Mouse (Mus musculus) kidney, postnatal 14 days (tissue): Measurements from ENCODE around the gene Rptor.

Experiments used
- DNase-seq: peaks from one replicate; pipeline ENCODE4 v3.0.0; 2022; ENCODE audit warnings: mixed read lengths

The Rptor gene

DNA sequence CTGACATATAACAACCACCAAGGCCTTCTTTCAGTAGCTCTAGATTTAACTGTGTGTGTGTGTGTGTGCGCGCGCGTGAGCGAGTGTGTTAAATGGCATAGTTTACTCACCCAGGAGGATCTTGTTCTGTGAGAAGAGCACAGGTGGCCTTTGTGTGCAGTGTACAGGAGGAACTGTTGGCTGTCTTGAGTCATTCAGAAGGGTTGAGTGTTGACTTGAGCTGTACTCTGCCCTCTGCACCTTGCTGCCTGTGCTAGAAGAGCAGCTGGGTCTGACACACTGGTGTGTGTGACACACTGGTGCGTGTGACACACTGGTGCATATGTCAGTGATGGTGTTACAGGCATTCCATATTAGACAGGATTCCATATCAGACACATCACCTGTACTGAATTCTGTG, 8.8 kb downstream of the Rptor start:
- no peak for DNase-seq

DNA sequence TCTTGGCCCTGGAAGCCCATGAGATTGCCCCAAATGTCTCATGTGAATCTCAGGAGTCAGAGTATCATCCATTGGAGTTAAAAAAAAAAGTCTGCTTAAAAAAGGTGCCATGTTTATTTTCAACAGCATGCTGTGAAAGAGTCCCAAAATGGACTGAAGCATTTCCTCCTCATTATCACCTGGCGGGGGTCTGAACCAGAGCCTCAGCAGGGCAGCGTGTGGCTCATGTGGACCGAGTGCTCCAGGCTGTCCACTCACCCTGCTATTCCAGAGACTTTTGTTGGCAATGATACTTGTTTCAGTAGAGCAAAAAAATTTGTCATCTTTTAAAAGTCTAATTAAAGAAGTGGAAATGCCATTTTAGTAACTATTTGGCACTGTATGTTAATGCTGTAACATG, 9.5 kb downstream of the Rptor start:
- no peak for DNase-seq

DNA sequence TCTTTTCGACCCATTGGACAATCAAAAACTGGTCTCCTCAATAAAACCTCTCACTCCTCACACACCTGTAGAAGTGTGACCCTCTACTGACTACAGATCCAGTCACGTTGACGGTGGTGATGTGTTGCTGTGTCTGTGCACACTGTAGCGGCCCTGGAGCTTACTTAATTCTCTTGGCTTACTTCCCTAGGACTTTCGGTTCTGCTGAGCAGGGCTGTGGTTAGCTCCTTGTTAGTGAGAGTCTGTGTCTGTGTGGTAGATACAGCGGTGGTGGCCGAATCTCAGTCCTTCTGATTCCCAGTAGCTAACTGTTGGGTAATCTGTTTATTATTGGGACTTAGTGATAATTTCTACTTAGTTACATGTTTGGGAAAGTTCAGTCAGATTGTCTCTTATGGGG, 12.4 kb downstream of the Rptor start:
- no peak for DNase-seq

DNA sequence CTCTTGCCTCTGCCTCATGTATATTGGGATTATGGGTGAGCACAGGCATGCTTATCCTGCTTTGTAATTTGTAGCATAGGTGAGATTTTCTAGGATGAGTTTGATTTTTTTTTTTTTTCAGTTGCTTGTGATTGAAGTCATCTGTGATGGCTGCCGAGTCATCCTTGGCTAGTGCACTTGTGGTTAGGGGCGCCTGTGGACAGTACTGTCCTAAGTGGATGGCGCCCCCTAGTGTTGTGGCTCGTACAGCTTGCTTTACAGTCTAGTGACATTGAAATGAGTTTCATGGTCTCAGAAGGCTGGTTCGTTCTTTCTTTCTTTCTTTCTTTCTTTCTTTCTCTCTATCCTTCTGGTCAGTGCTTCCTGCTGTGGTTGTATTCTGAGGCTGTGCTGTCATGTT, 16.1 kb downstream of the Rptor start:
- peak; percentile 19 for DNase-seq

DNA sequence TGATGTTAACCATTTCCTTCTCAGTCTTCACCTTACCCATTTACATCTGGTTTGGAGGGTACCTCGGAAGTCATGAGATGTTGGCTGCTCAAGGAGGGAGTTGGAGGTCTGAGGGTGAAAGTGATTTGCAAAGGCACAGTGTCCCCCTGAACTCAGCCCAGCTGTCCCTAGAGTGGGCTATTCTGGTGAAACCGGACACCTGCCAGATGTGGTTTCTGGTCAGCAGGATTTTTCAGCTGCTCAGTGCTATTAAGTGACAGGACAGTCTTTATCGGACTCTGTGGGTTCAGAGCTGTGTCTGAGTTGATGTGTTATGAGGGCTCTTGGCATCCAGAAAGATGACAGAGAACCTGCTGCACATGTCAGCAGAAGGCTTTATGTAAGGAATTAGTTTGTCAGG, 18.6 kb downstream of the Rptor start:
- DNase-seq = no peak

DNA sequence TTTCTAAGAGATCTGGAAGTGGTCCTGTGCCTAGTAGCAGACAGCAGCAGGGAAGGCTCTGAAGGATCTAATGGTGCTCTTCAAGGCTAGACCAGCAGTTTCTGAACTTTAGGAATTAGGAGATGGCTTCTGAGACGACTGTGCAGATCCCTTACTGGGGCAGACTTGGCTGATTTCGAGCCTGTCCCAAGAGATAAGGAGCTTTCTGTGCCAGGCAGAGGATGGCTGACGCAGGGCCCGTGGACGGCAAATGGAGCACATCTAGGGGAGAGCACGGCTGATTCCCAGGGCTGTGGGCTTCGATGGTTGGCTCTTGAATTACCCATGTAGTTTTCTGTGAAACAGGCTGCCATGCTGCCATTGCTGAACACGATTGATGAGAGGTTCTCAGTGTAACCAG, 21.1 kb downstream of the Rptor start:
- no peak for DNase-seq

DNA sequence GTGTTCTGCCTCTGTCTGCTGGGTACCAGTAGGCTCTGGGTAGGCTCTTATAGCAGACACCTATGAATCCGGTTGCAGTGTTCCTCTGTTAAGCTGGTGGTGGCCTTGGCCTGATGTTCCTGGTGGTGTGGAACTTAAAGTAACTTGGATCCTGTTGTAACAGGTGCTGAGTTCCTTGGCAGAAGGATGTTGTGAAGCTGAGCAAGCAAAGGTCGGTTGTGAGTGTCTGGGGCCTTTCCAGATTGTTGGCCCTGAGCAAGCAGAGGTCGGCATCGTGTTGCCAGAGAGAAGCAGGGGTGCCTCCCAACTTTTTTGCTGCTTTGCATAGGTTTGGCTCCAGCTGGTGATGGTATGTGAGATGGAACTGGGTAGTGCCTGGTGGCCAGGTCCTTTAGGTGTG, 21.7 kb downstream of the Rptor start:
- DNase-seq = peak; percentile 30

DNA sequence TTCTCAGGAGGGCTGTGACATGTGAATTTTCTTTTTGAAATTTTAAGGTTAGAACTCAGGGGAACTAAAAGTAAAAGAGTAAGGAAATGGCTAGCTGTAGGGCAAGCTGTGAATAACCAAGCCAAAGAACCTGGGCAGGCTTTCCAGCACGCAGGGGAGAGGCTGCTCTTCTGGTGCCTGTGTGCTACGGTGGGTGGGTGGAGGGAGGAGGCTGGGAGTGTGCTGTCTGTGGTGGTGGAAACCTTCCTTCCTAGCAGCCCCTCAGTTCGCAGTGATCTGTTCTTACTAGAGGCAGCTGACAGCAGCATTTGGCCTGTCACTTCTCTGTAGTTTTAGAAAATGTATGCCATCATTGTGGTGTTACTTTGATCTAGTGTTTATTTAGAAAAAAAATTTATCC, 22.2 kb downstream of the Rptor start:
- DNase-seq = no peak

DNA sequence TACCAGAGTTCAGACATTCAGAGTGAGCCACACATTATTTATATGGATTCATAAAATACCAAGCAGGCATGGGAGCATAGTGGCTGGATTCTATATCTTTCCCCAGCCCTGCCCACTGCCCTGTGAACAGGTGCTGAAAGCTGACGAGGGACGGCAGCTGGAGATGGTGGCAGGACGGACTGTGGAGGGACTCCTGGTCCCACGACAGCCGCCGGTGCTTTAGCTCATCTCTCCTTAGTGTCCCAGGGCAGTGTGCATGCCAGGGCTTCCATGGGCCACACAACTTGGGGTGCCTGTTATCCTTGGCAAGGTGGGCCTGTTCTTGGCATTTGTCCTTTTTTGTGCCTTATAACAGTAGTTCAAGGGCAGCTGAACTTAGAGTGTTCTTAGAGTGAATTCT, 22.8 kb downstream of the Rptor start:
- DNase-seq = no peak

DNA sequence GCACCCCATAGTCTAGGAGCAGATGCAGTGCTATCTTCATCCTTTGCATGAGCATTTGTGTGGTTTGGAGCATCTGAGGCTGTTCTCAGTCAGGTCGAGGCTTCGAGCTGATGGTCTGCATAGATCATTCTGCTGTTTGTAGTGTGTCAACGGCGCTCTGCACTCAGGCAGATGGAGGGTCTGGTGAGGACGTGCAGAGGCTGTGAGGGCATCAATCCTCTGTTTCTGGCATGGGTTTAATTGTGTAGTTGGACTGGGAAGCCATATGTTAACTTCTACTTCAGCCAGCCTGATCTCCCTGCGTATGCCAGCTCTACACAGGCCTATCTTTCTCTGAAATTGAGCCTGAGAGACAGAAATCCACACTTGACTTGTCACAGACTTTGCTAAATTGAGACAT, 23.2 kb downstream of the Rptor start:
- no peak for DNase-seq

DNA sequence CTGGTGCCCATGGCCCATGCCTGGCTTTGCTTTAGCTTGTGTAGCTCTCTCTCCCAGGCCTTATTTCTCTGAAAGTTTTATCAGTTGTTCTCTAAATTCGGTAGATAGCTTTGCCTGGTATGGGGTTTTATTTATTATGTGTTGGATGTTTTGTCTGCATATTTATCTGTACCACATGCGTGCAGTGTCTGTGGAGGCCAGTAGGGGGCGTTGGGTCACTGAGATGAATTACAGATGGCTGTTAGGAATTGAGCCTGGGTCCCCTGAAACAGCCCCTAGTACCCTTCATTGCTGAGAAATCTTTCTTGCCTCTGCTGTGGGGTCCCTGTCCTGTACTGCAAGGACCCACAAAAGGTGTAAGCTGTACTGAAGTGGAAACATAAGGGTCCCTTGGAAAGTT, 24.5 kb downstream of the Rptor start:
- DNase-seq = no peak

DNA sequence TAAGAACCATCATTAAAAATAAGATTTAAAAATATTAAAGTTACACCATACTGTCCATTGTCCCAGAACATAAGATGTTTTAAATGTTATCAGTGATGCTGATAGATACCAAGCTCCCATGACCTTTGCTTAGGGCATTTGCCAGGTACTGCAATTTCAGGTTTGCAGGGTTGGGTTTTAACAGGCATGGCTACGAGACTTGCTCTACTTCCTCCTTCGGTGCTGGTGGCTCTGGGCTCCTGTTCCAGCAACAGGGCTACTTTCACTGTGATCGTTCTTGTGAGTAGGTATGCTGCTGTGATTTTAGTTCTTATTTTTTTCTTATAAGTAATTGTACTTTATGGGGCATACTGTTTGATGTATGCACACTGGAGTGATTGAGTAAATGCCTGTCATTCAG, 26.4 kb downstream of the Rptor start:
- DNase-seq = no peak

DNA sequence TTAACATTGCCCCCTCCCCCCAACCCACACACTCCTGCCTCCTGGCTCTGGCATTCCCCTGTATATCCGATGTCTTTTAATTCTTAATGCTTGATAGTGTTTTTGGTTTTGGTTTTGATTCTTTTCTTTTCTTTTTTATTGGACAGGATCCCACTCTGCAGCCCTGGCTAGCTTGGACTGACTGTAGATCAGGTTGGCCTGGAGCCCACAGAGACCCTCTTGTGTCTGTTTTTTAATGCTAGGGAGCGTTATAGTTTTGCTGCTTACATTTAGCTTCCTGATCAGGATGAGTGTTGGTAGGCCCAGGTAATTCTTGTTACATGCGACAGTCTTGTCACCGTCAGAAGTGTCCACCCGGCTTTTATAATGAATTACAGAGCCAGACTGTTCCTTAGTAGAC, 27.6 kb downstream of the Rptor start:
- no peak for DNase-seq

DNA sequence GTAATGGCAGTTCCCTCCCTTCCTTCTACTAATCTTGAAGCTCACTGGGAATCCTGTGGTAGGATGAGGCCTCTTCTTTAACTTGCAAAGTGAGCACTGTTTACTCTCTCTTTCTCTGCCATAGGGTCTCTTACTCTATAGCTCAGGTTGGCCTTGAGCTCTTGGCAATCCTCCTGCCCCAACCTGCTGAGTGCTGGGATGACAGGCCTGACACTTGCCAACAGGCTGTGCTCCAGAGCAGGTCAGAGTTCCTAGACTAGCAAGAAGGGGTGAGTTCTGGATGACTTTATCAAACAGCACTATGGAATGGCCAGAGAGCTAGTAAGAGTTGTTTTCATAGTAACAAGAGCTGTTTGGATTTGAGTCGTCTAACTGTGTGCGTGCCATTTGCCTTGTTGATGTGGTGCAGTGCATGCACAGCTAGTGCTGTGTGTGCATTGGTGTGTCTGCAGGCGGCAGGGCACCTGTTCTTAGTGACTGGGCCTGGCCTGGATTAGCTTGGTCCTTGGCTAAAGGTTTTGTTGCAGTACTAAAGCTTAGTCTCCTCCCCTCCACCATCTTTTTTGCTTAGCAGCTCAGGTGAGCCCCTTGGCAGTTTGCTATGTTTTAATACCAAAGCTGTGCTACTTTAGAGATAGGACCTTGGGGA, 28.6 kb downstream of the Rptor start:
- no peak for DNase-seq

DNA sequence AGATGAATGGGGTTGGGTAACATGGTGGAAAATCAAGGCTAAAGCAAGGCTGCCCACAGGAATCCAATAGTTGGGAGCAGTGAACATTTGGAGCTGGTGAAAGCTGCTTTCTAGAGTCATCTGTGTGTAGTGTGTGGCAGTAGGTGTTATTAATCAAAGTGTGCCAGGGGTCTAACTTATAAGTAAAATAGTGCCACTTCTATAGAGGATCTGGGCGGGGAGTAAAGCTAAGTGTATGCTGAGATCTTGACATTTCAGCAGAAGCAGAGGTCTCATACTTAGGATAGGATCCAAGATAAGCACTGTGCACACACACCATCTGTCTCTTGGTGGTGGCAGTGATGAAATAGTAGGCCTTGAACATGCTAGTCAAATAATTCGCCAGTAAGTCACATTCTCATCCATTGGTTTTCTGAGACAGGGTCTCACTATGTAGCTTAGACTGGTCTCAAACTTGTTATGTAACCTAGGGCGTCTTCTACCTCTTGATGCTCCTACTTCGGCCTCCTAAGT, 33.7 kb downstream of the Rptor start:
- DNase-seq = no peak

DNA sequence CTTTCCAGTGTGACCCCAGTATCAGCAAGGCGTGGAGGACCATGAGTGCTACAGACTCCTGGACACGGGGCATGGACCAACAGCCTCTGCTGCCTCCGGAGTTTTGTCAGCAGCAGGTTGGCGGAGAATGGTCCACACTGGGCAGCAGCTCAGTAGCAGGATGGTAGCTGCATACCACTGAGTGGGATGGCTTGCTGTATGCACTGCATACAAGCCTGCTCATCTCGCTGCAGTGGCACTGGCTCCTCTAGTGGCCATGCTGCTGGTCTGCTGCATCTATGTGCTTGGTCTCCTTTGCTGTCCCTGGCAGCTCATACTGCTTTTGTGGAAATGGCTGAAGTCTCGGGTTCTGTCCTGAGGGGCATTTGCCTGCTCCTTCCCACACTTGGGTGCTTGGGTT, 34.8 kb downstream of the Rptor start:
- DNase-seq = no peak

DNA sequence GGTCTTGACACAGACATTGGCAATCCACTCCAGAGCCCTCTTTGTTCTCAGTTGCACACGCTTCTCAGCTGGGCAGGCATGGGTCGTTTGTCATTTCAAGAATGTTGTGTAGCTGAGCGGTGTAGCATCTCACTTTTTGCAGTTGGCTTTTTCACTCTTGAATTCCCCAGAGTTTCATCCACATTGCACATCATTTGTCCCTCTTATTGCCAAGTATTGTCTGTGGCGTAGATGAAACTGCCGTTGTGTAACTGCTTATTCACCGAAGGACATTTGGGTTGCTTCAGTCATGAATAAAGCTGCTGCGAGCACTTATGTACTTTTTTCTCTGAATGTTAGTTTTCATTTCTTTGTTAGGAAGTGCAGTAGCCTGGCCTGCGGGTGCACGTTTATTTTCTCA, 37.8 kb downstream of the Rptor start:
- no peak for DNase-seq

DNA sequence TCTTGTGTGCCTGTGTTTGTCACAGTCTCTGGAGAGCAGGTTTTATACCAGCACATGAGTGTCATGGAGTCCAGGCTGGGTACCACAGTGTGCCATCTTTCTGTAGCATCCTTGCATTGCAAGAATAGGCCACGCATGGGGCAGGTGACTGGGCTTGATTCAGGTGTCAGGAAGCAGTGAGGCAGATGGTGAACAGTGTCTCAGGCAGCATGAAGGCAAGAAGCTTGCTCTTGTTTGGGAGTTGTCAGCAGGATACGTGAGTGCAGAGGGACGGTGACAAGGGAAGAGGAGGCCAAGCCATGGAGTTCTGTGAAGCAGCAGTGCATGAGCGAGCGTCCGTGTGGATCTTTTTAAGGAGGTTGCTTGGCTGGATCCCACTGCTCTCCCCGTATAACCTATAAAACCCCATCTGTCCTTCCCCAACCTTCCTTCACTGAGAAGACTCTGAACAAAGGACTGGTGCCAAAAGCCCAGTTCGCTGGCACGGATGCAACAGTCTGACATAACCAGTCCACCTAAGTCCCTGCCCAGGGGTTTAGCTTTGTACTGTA, 39.2 kb downstream of the Rptor start:
- DNase-seq = no peak

DNA sequence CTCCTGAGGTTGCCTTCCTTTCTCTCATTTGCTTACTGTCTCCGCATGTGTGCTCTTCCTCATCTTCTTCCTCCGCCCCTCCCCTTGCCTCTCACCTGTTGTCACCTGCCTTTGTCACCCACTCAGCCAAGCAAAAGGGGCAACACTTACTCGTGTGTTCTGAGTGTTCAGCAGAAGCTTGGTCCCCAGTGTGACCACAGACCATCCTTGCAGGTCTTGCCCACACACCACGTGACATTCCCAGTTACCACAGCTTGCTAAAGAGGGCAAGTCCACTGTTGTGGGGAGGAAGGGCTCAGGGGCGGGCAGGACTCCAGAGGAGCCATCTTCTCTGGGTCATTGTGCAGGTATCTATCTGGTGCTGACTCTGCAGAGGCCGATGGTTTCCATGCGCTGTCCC, 40.6 kb downstream of the Rptor start:
- DNase-seq = no peak

DNA sequence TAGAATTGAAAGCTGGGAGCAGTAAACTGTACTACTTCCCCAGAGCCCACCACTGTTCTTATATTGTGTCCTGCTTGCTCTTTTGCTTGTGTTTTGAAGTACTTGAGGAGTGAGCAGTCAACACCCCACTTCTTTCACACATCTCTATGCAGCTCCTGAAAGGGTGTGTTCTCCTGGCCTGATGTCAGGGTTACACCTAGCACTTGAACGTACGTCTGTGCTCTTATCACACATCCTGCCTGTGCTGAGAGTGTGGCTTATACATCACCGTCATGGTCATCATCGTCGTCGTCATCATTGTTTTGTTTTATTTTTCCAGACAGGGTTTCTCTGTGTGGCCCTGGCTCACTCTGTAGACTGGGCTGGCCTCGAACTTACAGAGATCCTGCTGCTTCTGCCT, 41.4 kb downstream of the Rptor start:
- DNase-seq = no peak

DNA sequence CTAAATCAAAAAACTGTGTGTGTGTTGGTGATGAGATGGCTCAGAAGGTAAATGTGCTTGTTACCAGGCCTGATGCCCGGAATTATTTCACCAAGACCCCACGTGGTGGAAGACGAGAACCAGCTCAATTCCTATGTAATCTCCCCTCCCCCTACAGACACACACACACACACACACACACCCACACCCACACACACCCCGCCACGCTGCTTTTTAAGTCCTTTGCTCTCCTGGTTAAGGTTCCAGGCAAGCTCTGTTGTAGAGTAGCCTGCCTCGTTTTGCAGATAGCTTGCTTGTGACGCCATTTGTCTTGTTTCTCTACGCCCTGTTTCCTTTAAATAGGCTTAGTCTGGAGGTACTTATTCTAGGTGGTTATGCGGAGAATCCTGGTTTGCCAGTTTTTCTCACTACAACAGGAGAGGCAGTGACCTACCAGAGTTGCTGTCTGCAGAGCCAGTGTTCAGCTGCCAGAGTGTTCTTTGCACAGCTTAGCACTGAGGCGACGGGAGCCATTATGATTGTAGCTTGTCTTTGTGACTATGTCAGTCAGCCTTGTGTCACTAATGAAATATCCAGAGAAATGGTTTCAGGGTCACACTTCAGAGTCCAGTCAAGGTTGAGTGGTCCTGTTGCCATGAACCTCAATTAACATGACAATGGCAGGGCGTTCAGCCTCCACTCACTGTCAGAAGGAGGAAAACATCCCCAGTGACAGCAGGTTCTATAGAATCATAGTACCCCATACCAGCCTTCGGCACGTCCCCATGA, 42.1 kb downstream of the Rptor start:
- no peak for DNase-seq

DNA sequence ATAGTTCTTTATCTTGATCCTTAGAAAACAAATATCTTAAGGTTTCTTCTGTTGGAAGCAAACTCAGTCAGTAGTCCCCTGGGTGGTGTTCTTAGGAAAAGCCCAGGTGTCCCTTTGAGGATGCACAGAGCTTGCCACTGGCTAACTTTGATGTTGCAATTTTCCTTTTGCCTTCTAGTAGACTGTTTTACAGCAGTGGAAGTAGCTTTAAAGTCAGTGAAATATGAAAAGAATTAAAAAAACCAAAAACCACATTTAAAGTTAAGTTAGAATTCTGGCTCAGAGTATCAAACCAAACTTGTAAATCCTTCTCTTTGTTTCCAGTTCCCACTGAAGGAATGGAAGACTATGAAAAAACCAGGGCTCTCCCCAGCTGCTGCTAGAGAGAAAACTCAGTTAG, 47.8 kb downstream of the Rptor start:
- DNase-seq = no peak

DNA sequence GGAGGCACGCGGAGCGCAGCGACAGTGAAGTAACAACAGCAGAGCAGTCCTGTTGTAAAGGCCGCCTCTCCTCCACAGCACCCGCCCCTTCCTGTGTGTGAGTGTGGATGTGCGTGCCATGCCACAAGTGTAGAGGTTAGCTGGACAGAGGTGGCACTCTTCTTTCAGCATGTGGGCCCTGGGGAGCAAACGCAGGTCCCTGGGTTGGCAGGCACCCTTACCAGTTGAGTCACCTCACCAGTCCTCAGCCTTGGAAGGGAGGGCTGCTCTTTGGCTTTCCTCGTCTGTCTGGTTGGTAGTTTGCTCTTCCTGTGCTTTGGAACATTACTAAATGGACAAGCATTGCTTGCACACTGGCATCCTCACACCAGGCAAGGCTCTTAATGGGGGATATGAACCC, 50.6 kb downstream of the Rptor start:
- no peak for DNase-seq

DNA sequence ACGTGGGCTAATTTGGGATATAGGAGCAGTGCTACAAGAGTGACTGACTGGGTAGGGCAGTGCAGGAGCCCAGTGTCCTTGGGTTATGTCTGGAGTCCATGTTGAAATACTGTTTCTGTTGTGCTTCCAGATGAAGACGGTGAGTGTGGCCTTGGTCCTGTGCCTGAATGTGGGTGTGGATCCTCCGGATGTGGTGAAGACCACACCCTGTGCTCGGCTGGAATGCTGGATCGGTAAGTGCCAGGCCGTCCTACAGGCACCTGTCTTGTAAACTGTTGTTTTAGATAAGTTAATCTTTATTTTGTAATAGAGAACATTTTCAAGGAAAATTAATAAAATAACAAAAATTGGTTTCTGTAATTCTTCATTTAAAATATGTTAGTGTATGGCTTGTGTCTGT, 54.8 kb downstream of the Rptor start:
- no peak for DNase-seq

DNA sequence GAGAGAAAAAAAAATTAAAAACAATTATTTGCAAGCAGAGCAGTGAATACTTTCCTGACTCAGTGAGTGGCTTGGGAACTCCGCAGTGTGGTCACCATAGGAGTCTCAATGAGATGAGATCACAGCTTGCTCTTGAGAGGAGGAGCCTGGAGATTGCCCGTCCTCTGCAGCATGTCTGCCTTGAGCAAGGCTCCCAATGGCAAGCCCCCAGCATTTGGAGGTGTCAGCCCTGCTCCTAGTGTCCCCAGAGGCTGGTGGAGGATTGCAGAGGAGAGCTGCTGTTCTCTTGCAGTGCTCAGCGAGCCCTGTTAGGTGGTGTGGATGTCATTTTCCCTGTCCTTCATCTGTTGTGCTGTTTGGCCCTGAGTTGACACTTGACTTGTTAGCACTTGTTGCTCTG, 56.6 kb downstream of the Rptor start:
- DNase-seq = no peak
